Mouse (Mus musculus) common myeloid progenitor, adult 5-6 weeks (primary cell): ENCODE measurements around the gene Tpst2. TPM values are rescaled to one million over a fixed set of nuclear protein-coding genes. Genes with fewer than 3 reads are reported as not detected.

Experiments used
- ATAC-seq: replicated peaks from 2 replicates; pipeline ENCODE4 v1.8.0; 2016; ENCODE audit warnings: low read depth, mild to moderate bottlenecking, moderate TSS enrichment, inconsistent platforms; ENCODE audit not compliant: poor library complexity, severe bottlenecking
- total RNA-seq: library from RNA; stranded (forward); fragments of 200-1000, 187-1606 nt; gene quantifications from 2 replicates; pipeline ENCODE4 v1.2.3, GENCODE M21; 2017

Gene Tpst2
- total RNA-seq, 1 experiment from 2014 or later, result 32.0 TPM

DNA sequence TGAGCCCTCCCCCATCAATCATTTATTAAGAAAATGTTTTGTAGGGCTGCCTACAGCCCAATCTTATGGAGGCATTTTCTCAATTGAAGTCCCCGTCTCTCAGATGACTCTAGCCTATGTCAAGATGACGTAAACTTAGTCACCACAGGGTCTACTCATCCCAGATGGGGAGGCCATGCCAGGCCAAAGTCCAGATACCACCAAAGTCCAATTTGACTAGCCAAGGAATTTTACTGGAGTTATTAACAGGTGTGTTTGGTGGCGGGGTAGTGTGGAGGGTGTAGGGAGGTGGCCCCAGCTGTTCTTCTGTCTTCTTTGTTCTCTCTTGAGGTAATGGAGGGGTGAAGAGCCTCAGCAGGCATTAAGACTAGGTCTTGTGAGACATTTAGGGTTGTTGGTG lies 83.6 kb downstream of the Tpst2 start:
- ATAC-seq, result no peak

DNA sequence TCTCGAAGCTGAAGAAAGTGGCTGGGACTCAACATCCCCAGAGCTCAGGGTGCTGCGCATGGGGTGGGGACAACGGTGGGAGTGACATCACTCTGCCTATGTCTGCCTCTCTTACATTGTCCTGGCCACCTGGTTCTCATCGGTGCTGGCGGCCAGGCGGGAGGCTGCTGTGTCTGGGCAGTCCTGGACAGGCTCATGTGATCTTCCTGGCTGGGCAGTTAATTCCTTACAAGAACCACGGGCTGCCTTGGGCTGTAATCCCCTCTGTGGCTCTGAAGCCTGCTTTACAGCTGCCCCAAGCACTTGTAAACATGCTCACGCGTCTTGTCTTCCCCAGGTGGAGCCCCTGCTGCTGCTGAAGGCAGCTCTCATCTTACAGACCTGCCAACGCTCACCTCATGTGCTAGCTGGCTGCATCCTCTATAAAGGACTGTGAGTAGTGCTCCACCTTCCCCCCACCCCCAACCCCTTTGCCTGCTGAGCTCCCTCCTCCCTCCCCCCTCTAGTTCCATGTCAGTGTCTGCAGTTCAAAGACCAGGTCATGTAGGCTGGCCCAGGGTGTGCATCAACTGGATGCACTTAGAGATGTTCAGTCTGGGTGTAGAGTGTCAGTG lies 87.8 kb downstream of the Tpst2 start:
- no peak for ATAC-seq

Other genes with a start within 250 kb of the Tpst2 start
- not detected in 2 replicates for gene Cryba4, start 24.2 kb upstream of the Tpst2 start, total RNA-seq
- gene Crybb1, start 20.9 kb upstream of the Tpst2 start, total RNA-seq, result not detected in 2 replicates
- gene Tfip11, start 49.7 kb downstream of the Tpst2 start, total RNA-seq, result 18.6 and 23.8 TPM in 2 replicates
- gene Srrd, start 66.3 kb downstream of the Tpst2 start, total RNA-seq, result 10.3 and 20.0 TPM in 2 replicates
- 13.9 and 21.1 TPM in 2 replicates for gene Hps4, start 66.4 kb downstream of the Tpst2 start, total RNA-seq
- not detected in 2 replicates for gene Gm6583, start 79.3 kb downstream of the Tpst2 start, total RNA-seq
- gene Asphd2, start 118.2 kb downstream of the Tpst2 start, total RNA-seq, result 0.05 TPM in 1 of 2 replicates, not detected in the other
- not detected in 2 replicates for gene Gm6588, start 172.7 kb downstream of the Tpst2 start, total RNA-seq